Mouse (Mus musculus): ENCODE data around the gene Smlr1.

Smlr1 gene

DNA sequence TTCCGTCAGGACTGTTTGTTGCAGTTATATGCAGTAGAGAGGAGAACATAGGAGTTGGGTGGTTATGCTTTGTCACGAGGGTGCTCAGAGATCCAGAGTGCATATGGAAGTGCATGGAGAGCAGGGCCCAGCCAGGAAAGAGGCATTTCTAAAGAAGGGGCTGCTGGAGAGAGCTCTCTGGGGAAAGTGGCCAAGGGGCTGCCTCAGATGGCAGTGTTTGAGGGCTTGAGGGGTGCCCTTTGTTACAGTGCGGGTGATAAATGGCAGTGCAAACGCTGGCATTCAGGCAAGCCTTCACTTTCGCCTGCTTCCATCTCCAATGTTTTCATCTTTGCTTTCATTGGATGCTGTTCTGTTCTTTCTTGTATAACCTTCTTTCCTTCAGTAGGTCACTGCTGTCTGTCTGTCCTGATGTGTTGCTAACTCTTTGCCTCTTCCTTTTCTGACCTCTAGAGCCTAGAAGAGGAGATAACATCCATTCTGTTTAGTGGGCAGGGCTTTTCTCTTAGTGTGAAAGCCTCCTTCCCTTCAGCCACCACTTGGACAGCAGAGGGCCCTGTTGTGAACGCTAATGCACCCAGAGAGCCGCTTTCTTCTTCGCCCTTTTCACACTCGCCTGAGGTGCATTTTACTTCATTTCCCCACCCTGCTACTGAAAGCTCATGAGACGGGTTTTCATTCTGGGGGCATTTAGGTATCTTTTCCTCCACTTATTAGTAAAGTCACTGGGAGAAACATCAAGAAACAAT lies 36.6 kb downstream of the Smlr1 start:
- DNase-seq (ENCODE audit: low spot score in 2 of 2), result no peak

GRCm38 (mm10) chr10:25488456-25488855 lies 47.6 kb downstream of the Smlr1 start:
- DNase-seq (ENCODE audit: low spot score in 2 of 2), result peak; percentile 81 to 86

- DNase-seq (ENCODE audit: low spot score in 2 of 2), result no peak
Observed at GRCm38 (mm10) chr10:25482791-25483190, 53.3 kb downstream of the Smlr1 start.

GRCm38 (mm10) chr10:25479716-25480115 lies 56.4 kb downstream of the Smlr1 start:
- no peak for DNase-seq (ENCODE audit: low spot score in 2 of 2)
